Comparison of ENCODE assay signal across 15 mouse cellular contexts in genomic region chr12:71749668-71750067, GRCm38 (mm10).
DNase-seq lines count a peak whose midpoint lies in the region; ATAC-seq and TF ChIP-seq lines count a peak whose summit lies in the region.
"Had no signal": no experiment of that assay in that cellular context is flagged by ENCODE, and none has a peak within 500 bp of the region (broad histone marks: within the 10 kb centered on the region; RNA-seq: fewer than 3 reads in every experiment).

No protein-coding gene starts in this region.

- DNase-seq in forebrain, embryonic 14.5 days (ENCODE audit: low spot score) = peak; percentile 42
- DNase-seq in layer of hippocampus, adult 9-11 months = peak; percentile 29
- DNase-seq in layer of hippocampus, adult 8-10 months (ENCODE audit: low spot score in 2 of 2) = no peak
- DNase-seq in brain, adult 2 months (ENCODE audit: low read depth, low spot score) = peak; percentile 78
- no peak for DNase-seq in natural killer cell, adult 2 months (ENCODE audit: low spot score in 2 of 2)
- DNase-seq: adrenal gland, postnatal 14 days; gastrocnemius, postnatal 36 days; kidney, adult 9 months; thymus, adult 2 months had no signal

- no peak for TF ChIP-seq CTCF in olfactory bulb, adult 2 months (IDR thresholded peaks at IDR 0.05; ENCODE audit: insufficient read depth, low read depth, low read length)

- H3K27me3 ChIP-seq in forebrain, embryonic 14.5 days (replicated peaks; ENCODE audit: control insufficient read depth, insufficient read depth, low read length) = no peaks in the 10 kb centered on the region
- H3K27me3 ChIP-seq in forebrain, embryonic 12.5 days = no peaks in the 10 kb centered on the region
- H3K27me3 ChIP-seq: liver, embryonic 15.5 days had no signal

- ATAC-seq in forebrain, embryonic 14.5 days = no peak
- ATAC-seq in forebrain, embryonic 12.5 days (ENCODE audit: low FRiP score) = no peak
- ATAC-seq in inflammation-experienced regulatory T-cells, adult 6 months = no peak

- no peak overlapping the region for H3K27ac ChIP-seq in forebrain, embryonic 14.5 days (ENCODE audit: low read depth, low read length)
- H3K27ac ChIP-seq in forebrain, embryonic 12.5 days = no peak overlapping the region
- H3K27ac ChIP-seq in olfactory bulb, adult 2 months (ENCODE audit: insufficient read depth, low read depth, low read length) = 0 out of 2 replicates have a peak overlapping the region, but pooled peaks have one; percentile 80
- H3K27ac ChIP-seq: limb, embryonic 10.5 days; liver, embryonic 15.5 days had no signal

- no peaks in the 10 kb centered on the region for H3K36me3 ChIP-seq in forebrain, embryonic 14.5 days (ENCODE audit: control insufficient read depth, insufficient read depth, low read length)
- no peaks in the 10 kb centered on the region for H3K36me3 ChIP-seq in forebrain, embryonic 12.5 days (replicated peaks)
- H3K36me3 ChIP-seq: limb, embryonic 10.5 days; liver, embryonic 15.5 days had no signal

- TF ChIP-seq POLR2A in olfactory bulb, adult 2 months (IDR thresholded peaks at IDR 0.05; ENCODE audit: insufficient read depth, low read depth, low read length) = no peak

- peaks cover 15% of the 10 kb centered on the region; the same call in 1 of the 2 replicates for H3K4me1 ChIP-seq in forebrain, embryonic 14.5 days (ENCODE audit: control insufficient read depth, insufficient read depth, low read length)
- H3K4me1 ChIP-seq in forebrain, embryonic 12.5 days = 0 out of 2 replicates have a peak, but pooled peaks cover 3% of the 10 kb centered on the region
- peaks cover 16% of the 10 kb centered on the region for H3K4me1 ChIP-seq in olfactory bulb, adult 2 months (ENCODE audit: control insufficient read depth, insufficient read depth, low read length)
- H3K4me1 ChIP-seq: limb, embryonic 10.5 days; liver, embryonic 15.5 days; megakaryocyte, embryonic 14.5 days had no signal

- H3K4me2 ChIP-seq in forebrain, embryonic 14.5 days (ENCODE audit: low read length) = no peak overlapping the region
- no peak overlapping the region for H3K4me2 ChIP-seq in forebrain, embryonic 12.5 days
- H3K4me2 ChIP-seq: liver, embryonic 15.5 days had no signal

- 77% methylated on average over 2 of the region's 2 CpGs for WGBS in forebrain, embryonic 14.5 days
- 81% methylated on average over 2 of the region's 2 CpGs for WGBS in forebrain, embryonic 12.5 days
- WGBS in olfactory bulb, adult 2 months = 63% methylated on average over 2 of the region's 2 CpGs

- no peak overlapping the region for H3K9ac ChIP-seq in forebrain, embryonic 14.5 days (ENCODE audit: low read length)
- no peak overlapping the region for H3K9ac ChIP-seq in forebrain, embryonic 12.5 days
- H3K9ac ChIP-seq: liver, embryonic 15.5 days had no signal

- H3K4me3 ChIP-seq in forebrain, embryonic 14.5 days (ENCODE audit: low read depth, low read length) = no peak overlapping the region
- no peak overlapping the region for H3K4me3 ChIP-seq in forebrain, embryonic 12.5 days (replicated peaks)
- H3K4me3 ChIP-seq in olfactory bulb, adult 2 months (ENCODE audit: insufficient read depth, low read depth, low read length) = no peak overlapping the region
- H3K4me3 ChIP-seq: limb, embryonic 10.5 days; liver, embryonic 15.5 days; megakaryocyte, embryonic 14.5 days had no signal

- no peaks in the 10 kb centered on the region for H3K9me3 ChIP-seq in forebrain, embryonic 14.5 days (replicated peaks; ENCODE audit: control insufficient read depth, low read length)
- H3K9me3 ChIP-seq in forebrain, embryonic 12.5 days = no peaks in the 10 kb centered on the region
- H3K9me3 ChIP-seq: limb, embryonic 10.5 days; liver, embryonic 15.5 days; megakaryocyte, embryonic 14.5 days had no signal

Comparison
In these comparisons a context has a peak if more than half of its experiments do, and no peak if none do; other contexts are left out.
1. DNase-seq: peak in forebrain, embryonic 14.5 days (single experiment), layer of hippocampus, adult 9-11 months (single experiment) and brain, adult 2 months (single experiment); none in layer of hippocampus, adult 8-10 months (0 of 2) and natural killer cell, adult 2 months (0 of 2).